Mouse (Mus musculus) myocyte (in vitro differentiated cells): ENCODE measurements at regions not wholly inside any gene's neighbourhood (a gene's known extent, or its start where the extent isn't known, plus 50 kb on each side); places are given as distances from the start of the nearest gene placed in this dataset.
"Not testable (repeated sequence)": the region's sequence is repeated elsewhere in the genome, so short reads cannot be mapped to it uniquely, and the experiment has no call there.

Experiments
- H3K27me3 ChIP-seq: one replicate; pipeline ENCODE4 v1.6.1; 2011; ENCODE audit not compliant: control insufficient read depth, insufficient read depth, insufficient read length
- H3K36me3 ChIP-seq: one replicate; pipeline ENCODE4 v1.6.1; 2011; ENCODE audit not compliant: control insufficient read depth, insufficient read depth
- H3K4me2 ChIP-seq: one replicate; pipeline ENCODE4 v1.6.1; 2011; ENCODE audit warnings: low read depth, control low read depth
- H3K4me3 ChIP-seq: one replicate; pipeline ENCODE4 v1.5.1; 2011; ENCODE audit warnings: mild to moderate bottlenecking, control low read depth, moderate library complexity
- H3K79me2 ChIP-seq: one replicate; pipeline ENCODE4 v1.6.1; 2011; ENCODE audit not compliant: control insufficient read depth, insufficient read depth
- H3ac ChIP-seq: one replicate; pipeline ENCODE4 v1.6.1; 2011; ENCODE audit not compliant: control insufficient read depth, insufficient read length
- CEBPB ChIP-seq: IDR thresholded peaks from 2 replicates; pipeline ENCODE4 v1.6.1; 2011; ENCODE audit warnings: mild to moderate bottlenecking, moderate library complexity; ENCODE audit not compliant: poor library complexity, insufficient read depth, severe bottlenecking
- E2F4 ChIP-seq: IDR thresholded peaks from one replicate; pipeline ENCODE4 v1.6.1; 2011; ENCODE audit warnings: mild to moderate bottlenecking, control low read depth, moderate library complexity; ENCODE audit not compliant: insufficient read depth
- MAX ChIP-seq: IDR thresholded peaks from one replicate; pipeline ENCODE4 v1.6.1; 2011; ENCODE audit warnings: low read depth, mild to moderate bottlenecking, control low read depth
- MYOD1 ChIP-seq, 3 experiments: IDR thresholded peaks; one replicate each; pipeline ENCODE4 v1.6.1; 2011; ENCODE audit warnings: control low read depth in 2 of 3, low read depth in 2 of 3, mild to moderate bottlenecking in 2 of 3, moderate library complexity in 1 of 3; ENCODE audit not compliant: insufficient read length in 2 of 3, control insufficient read depth in 1 of 3
- MYOG ChIP-seq, 3 experiments: IDR thresholded peaks; one replicate each; pipeline ENCODE4 v1.6.1; 2011; ENCODE audit warnings: control low read depth in 2 of 3, low read depth in 2 of 3, mild to moderate bottlenecking in 2 of 3; ENCODE audit not compliant: insufficient read length in 2 of 3, control insufficient read depth in 1 of 3, insufficient read depth in 1 of 3
- POLR2A ChIP-seq: IDR thresholded peaks from one replicate; pipeline ENCODE4 v1.6.1; 2011; ENCODE audit warnings: low read depth, mild to moderate bottlenecking, control low read depth, moderate library complexity; ENCODE audit not compliant: insufficient read length
- POLR2AphosphoS2 ChIP-seq: IDR thresholded peaks from one replicate; pipeline ENCODE4 v1.6.1; 2011; ENCODE audit warnings: low read depth, control low read depth; ENCODE audit not compliant: insufficient read length
- REST ChIP-seq: IDR thresholded peaks from one replicate; pipeline ENCODE4 v1.6.1; 2011; ENCODE audit warnings: mild to moderate bottlenecking, control low read depth, moderate library complexity; ENCODE audit not compliant: insufficient read depth, insufficient read length
- SRF ChIP-seq: IDR thresholded peaks from one replicate; pipeline ENCODE4 v1.6.1; 2011; ENCODE audit warnings: low read depth; ENCODE audit not compliant: control insufficient read depth, insufficient read length
- TCF12 ChIP-seq: IDR thresholded peaks from one replicate; pipeline ENCODE4 v1.6.1; 2011; ENCODE audit warnings: mild to moderate bottlenecking, control low read depth; ENCODE audit not compliant: poor library complexity, insufficient read depth, severe bottlenecking
- TCF3 ChIP-seq: IDR thresholded peaks from one replicate; pipeline ENCODE4 v1.6.1; 2011; ENCODE audit warnings: low read depth, control low read depth; ENCODE audit not compliant: insufficient read length
- USF1 ChIP-seq: IDR thresholded peaks from one replicate; pipeline ENCODE4 v1.6.1; 2011; ENCODE audit warnings: low read depth, mild to moderate bottlenecking, control low read depth, moderate library complexity

- H3K79me2 ChIP-seq, result no peaks in the 10 kb centered on the region
- no peak overlapping the region for H3K4me2 ChIP-seq
- TF ChIP-seq POLR2AphosphoS2 (no peak), USF1 (no peak), MYOG (IDR thresholded peaks at IDR 0.05; ENCODE audit: control insufficient read depth in 1 of 3, insufficient read depth in 1 of 3, insufficient read length in 2 of 3, low read depth in 2 of 3) (no peak), TCF12 (no peak), MYOD1 (IDR thresholded peaks at IDR 0.05; ENCODE audit: control insufficient read depth in 1 of 3, insufficient read length in 2 of 3, low read depth in 2 of 3) (no peak), REST (no peak)
- no peak overlapping the region for H3ac ChIP-seq
- H3K4me3 ChIP-seq, result no peak overlapping the region
- H3K27me3 ChIP-seq, result no peaks in the 10 kb centered on the region
- no peaks in the 10 kb centered on the region for H3K36me3 ChIP-seq
These were observed 886.4 kb downstream of the Pla2g4a start for GRCm38 (mm10) chr1:149074681-149075080.

DNA sequence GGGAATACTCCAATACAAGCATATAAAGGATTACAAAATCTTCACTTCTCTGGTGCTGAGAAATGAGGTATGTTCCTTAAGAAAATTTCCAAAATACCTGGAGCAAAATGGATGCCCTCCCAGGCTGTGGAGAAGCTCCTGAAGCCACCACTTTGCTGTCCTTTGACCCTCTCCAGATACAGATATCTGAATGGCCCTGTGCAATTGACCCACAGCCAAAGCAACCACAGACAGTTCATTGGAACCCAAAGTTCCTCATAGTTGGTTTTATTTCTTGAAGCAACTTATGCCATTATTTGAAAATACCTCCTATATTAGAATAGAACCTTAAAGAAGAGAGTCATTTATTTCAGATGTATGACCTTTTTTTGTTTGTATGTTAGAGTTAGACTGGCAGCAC is 891.5 kb downstream of the Pla2g4a start:
- Histone ChIP-seq H3K36me3 (no peaks in the 10 kb centered on the region), H3ac (no peak overlapping the region), H3K27me3 (no peaks in the 10 kb centered on the region), H3K4me2 (no peak overlapping the region), H3K4me3 (no peak overlapping the region), H3K79me2 (no peaks in the 10 kb centered on the region)
- no peak for TF ChIP-seq E2F4
- no peak for TF ChIP-seq CEBPB
- no peak for TF ChIP-seq MYOG (IDR thresholded peaks at IDR 0.05; ENCODE audit: control insufficient read depth in 1 of 3, insufficient read depth in 1 of 3, insufficient read length in 2 of 3, low read depth in 2 of 3)
- TF ChIP-seq TCF12, result no peak
- TF ChIP-seq MAX, result no peak
- TF ChIP-seq TCF3, result no peak
- TF ChIP-seq SRF, result no peak
- TF ChIP-seq USF1, result no peak
- TF ChIP-seq MYOD1 (IDR thresholded peaks at IDR 0.05; ENCODE audit: control insufficient read depth in 1 of 3, insufficient read length in 2 of 3, low read depth in 2 of 3), result no peak
- no peak for TF ChIP-seq POLR2A

GRCm38 (mm10) chr1:149063011-149063410 is 898.1 kb downstream of the Pla2g4a start:
- H3K4me2 ChIP-seq, H3K79me2 ChIP-seq, H3K27me3 ChIP-seq, H3K36me3 ChIP-seq, H3K4me3 ChIP-seq, H3ac ChIP-seq: not testable (repeated sequence)

DNA sequence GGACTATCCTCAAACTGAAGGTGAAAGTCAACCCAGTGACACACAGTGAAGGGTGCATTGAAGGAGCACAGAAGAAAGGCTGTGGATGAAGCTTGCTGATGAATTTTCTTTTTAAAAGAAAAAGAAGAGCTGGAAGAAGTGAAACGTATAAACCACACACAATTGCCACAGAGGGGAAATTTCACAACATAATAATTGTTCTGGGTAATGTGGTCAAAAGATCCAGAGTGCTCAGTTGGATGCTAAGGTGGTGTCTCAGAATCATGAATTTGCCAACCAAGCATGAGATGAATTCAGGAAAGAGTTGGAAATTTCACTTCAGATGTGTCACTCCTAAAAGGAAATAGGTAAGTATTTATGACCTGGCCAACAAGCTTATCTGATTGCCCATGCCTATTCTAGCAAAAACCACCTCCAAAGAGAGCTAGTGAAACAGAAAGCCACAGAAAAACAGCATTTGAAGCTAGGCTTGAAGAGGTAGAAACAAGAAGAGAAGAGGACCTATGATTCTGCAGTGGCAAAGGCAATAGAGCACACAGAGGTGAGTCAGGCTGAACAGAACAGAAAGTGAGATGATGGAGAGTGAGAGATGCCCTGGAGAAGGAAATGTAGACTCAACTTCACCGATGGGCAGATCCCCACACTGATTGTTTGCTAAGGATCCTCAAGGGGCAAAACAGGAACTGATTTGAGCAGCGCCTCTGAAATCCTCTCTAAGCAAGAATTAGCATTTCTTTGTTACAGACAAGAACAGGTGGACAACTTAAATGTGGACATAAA is 922.7 kb downstream of the Pla2g4a start:
- Histone ChIP-seq H3K27me3 (no peaks in the 10 kb centered on the region), H3ac (no peak overlapping the region), H3K4me3 (no peak overlapping the region), H3K36me3 (no peaks in the 10 kb centered on the region), H3K4me2 (no peak overlapping the region), H3K79me2 (no peaks in the 10 kb centered on the region)
- no peak for TF ChIP-seq MYOD1 (IDR thresholded peaks at IDR 0.05; ENCODE audit: control insufficient read depth in 1 of 3, insufficient read length in 2 of 3, low read depth in 2 of 3)
- TF ChIP-seq E2F4, result no peak
- no peak for TF ChIP-seq USF1
- no peak for TF ChIP-seq REST

GRCm38 (mm10) chr1:149028316-149028715 is 932.8 kb downstream of the Pla2g4a start:
- Histone ChIP-seq H3K4me2 (no peak overlapping the region), H3ac (no peak overlapping the region), H3K27me3 (no peaks in the 10 kb centered on the region), H3K4me3 (no peak overlapping the region), H3K79me2 (no peaks in the 10 kb centered on the region), H3K36me3 (no peaks in the 10 kb centered on the region)
- no peak for TF ChIP-seq MAX
- TF ChIP-seq REST, result no peak
- TF ChIP-seq MYOD1 (IDR thresholded peaks at IDR 0.05; ENCODE audit: control insufficient read depth in 1 of 3, insufficient read length in 2 of 3, low read depth in 2 of 3), result no peak
- TF ChIP-seq TCF3, result no peak
- no peak for TF ChIP-seq POLR2AphosphoS2
- TF ChIP-seq POLR2A, result no peak
- no peak for TF ChIP-seq MYOG (IDR thresholded peaks at IDR 0.05; ENCODE audit: control insufficient read depth in 1 of 3, insufficient read depth in 1 of 3, insufficient read length in 2 of 3, low read depth in 2 of 3)
- TF ChIP-seq SRF, result no peak
- no peak for TF ChIP-seq CEBPB
- no peak for TF ChIP-seq E2F4
- no peak for TF ChIP-seq USF1
- TF ChIP-seq TCF12, result no peak
